Mouse (Mus musculus): ENCODE measurements at regions not wholly inside any gene's neighbourhood (a gene's known extent, or its start where the extent isn't known, plus 50 kb on each side); places are given as distances from the start of the nearest gene placed in this dataset.

DNA sequence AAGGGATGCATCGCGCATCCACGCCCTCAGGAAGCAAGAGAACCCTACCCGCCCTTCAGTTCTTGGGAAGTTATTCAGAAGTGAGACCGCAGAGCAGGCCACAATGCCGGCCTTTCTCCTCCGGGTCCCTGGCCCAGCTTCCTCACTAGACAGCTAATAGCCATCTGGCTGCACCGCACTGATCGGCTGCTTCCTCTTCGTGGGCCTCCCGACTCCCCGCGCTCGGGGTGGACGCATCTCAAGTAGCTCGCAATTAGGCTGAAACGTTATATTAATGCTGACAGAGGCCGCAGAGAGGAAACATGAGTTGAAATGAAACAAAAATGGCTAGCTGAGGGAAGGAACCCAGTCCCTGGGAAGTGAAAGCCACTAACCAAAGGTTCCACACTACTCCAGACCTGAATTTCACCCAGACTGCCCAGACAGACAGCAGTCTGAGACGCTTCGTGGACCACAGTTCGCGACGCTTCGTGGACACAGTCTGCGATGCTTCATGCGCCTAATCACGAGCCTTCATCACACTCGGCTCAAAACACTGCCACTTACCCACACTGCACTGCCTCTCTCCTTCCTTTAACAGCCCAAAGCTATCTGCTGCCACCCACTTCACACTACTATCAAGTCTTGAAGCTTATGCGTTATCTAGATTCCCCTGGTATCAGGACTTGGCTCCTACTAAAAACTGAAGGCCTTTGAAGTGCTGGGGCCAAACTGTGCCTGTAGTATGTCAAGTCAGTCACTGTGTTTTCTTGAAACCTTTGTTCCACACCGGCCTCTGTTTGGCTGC is 170.0 kb upstream of the Rpl34 start:
- Histone ChIP-seq H3K27me3 (ENCODE audit: control insufficient read depth, insufficient read depth, low read length) (no peaks in the 10 kb centered on the region), H3K27ac (replicated peaks; ENCODE audit: insufficient read depth, low read depth, low read length) (no peak overlapping the region), H3K9ac (ENCODE audit: low read depth, low read length) (no peak overlapping the region), H3K4me3 (ENCODE audit: insufficient read depth, low read depth, low read length) (no peak overlapping the region), H3K4me1 (ENCODE audit: control insufficient read depth, insufficient read depth, low read length) (no peaks in the 10 kb centered on the region), H3K36me3 (ENCODE audit: control insufficient read depth, insufficient read depth, low read length) (no peaks in the 10 kb centered on the region), H3K79me2 (ENCODE audit: control insufficient read depth, insufficient read depth, low read length) (no peaks in the 10 kb centered on the region)
- 82% methylated on average over 30 of the region's 30 CpGs for WGBS
- TF ChIP-seq POLR2A (IDR thresholded peaks at IDR 0.05; ENCODE audit: extremely low read depth, insufficient read depth, low read length): no peak
- DNase-seq (ENCODE audit: extremely low read depth, low read depth, low spot score): peak; percentile 26

DNA sequence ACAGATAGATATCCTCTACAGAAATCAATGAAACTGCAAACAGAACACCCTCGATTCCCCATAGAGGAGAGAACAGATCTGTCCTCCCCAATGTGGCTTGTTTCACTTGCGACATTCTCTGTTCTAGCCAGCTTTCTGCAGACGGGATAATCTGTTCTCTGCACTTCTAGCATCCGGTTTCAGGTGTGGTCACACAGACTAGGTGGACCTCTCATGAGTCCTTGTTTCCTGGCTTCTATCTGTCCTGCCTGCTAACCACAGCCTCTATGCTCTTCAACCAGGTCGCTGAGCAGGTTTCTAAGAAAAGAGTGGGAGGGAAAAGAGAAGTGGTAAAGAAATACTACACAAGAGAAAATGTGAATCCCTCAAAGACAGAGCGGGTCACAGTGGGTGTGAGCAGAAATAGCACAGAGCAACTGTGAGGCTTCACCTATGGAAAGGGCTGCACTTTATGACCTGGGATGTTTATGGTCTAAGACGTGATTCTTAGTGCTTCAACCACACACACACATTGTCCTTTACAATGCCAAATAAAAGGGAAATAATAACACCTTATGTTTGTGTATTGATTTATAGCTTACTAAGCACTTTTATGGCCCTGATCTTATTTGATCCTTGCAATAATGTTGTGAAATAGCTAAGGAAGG is 164.1 kb upstream of the Rpl34 start:
- no peaks in the 10 kb centered on the region for H3K27me3 ChIP-seq (ENCODE audit: control insufficient read depth, insufficient read depth, low read length)
- H3K4me1 ChIP-seq (ENCODE audit: control insufficient read depth, insufficient read depth, low read length): no peaks in the 10 kb centered on the region
- H3K27ac ChIP-seq (replicated peaks; ENCODE audit: insufficient read depth, low read depth, low read length): no peak overlapping the region
- DNase-seq (ENCODE audit: extremely low read depth, low read depth, low spot score): no peak
- 47% methylated on average over 7 of the region's 7 CpGs for WGBS
- H3K36me3 ChIP-seq (ENCODE audit: control insufficient read depth, insufficient read depth, low read length): no peaks in the 10 kb centered on the region
- H3K9ac ChIP-seq (ENCODE audit: low read depth, low read length): no peak overlapping the region
- TF ChIP-seq CTCF (IDR thresholded peaks at IDR 0.05; ENCODE audit: low read depth, low read length): no peak
- TF ChIP-seq POLR2A (IDR thresholded peaks at IDR 0.05; ENCODE audit: extremely low read depth, insufficient read depth, low read length): no peak
- no peak overlapping the region for H3K4me3 ChIP-seq (ENCODE audit: insufficient read depth, low read depth, low read length)
- H3K79me2 ChIP-seq (ENCODE audit: control insufficient read depth, insufficient read depth, low read length): no peaks in the 10 kb centered on the region

DNA sequence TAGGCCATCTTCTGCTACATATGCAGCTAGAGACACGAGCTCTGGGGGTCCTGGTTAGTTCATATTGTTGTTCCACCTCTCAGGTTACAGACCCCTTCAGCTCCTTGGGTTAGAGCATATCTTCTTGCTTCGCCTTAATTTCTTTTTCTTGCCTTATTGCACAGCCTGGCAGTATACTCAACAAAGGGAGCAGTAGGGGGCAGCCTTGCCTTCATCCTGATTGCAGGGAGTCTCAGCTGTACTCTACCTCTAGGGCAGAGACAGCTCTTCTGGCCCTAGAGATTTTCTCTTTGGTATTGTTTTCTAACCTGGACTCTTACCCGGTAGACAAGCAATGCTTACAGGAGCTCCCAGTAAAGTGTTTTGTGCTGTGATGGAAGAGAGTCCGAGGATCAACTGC is 161.1 kb upstream of the Rpl34 start:
- no peak overlapping the region for H3K9ac ChIP-seq (ENCODE audit: low read depth, low read length)
- H3K36me3 ChIP-seq (ENCODE audit: control insufficient read depth, insufficient read depth, low read length): no peaks in the 10 kb centered on the region
- TF ChIP-seq POLR2A (IDR thresholded peaks at IDR 0.05; ENCODE audit: extremely low read depth, insufficient read depth, low read length) (no peak), CTCF (IDR thresholded peaks at IDR 0.05; ENCODE audit: low read depth, low read length) (peak; percentile 4; the same call in 1 of the 2 replicates)
- no peak overlapping the region for H3K4me3 ChIP-seq (ENCODE audit: insufficient read depth, low read depth, low read length)
- DNase-seq (ENCODE audit: extremely low read depth, low read depth, low spot score): no peak
- WGBS: 88% methylated on average over 4 of the region's 4 CpGs
- H3K27me3 ChIP-seq (ENCODE audit: control insufficient read depth, insufficient read depth, low read length): no peaks in the 10 kb centered on the region
- H3K4me1 ChIP-seq (ENCODE audit: control insufficient read depth, insufficient read depth, low read length): no peaks in the 10 kb centered on the region
- no peaks in the 10 kb centered on the region for H3K79me2 ChIP-seq (ENCODE audit: control insufficient read depth, insufficient read depth, low read length)
- H3K27ac ChIP-seq (replicated peaks; ENCODE audit: insufficient read depth, low read depth, low read length): no peak overlapping the region

DNA sequence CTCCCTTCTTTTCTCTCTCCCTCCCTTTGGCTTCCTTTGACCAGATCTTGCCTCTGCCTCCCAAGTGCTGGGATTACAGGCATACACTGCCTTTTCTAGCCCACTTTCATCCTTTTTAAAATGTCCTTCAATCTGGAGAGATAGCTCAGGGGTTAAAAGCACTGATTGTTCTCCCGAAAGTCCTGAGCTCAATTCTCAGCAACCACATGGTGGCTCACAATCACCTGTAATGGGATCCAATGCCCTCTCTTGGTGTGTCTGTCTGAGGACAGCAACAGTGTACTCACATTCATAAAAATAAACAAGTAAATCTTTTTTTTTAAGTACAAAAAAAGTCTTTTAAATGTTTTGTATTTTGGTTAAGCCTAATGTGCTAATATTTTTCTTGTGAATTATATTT is 158.4 kb upstream of the Rpl34 start:
- no peaks in the 10 kb centered on the region for H3K27me3 ChIP-seq (ENCODE audit: control insufficient read depth, insufficient read depth, low read length)
- no peaks in the 10 kb centered on the region for H3K36me3 ChIP-seq (ENCODE audit: control insufficient read depth, insufficient read depth, low read length)
- WGBS: 83% methylated on average over 1 of the region's 1 CpGs
- H3K9ac ChIP-seq (ENCODE audit: low read depth, low read length): no peak overlapping the region
- H3K27ac ChIP-seq (replicated peaks; ENCODE audit: insufficient read depth, low read depth, low read length): no peak overlapping the region
- TF ChIP-seq POLR2A (IDR thresholded peaks at IDR 0.05; ENCODE audit: extremely low read depth, insufficient read depth, low read length) (no peak), CTCF (IDR thresholded peaks at IDR 0.05; ENCODE audit: low read depth, low read length) (no peak)
- no peaks in the 10 kb centered on the region for H3K4me1 ChIP-seq (ENCODE audit: control insufficient read depth, insufficient read depth, low read length)
- no peaks in the 10 kb centered on the region for H3K79me2 ChIP-seq (ENCODE audit: control insufficient read depth, insufficient read depth, low read length)
- no peak overlapping the region for H3K4me3 ChIP-seq (ENCODE audit: insufficient read depth, low read depth, low read length)
- DNase-seq (ENCODE audit: extremely low read depth, low read depth, low spot score): no peak

DNA sequence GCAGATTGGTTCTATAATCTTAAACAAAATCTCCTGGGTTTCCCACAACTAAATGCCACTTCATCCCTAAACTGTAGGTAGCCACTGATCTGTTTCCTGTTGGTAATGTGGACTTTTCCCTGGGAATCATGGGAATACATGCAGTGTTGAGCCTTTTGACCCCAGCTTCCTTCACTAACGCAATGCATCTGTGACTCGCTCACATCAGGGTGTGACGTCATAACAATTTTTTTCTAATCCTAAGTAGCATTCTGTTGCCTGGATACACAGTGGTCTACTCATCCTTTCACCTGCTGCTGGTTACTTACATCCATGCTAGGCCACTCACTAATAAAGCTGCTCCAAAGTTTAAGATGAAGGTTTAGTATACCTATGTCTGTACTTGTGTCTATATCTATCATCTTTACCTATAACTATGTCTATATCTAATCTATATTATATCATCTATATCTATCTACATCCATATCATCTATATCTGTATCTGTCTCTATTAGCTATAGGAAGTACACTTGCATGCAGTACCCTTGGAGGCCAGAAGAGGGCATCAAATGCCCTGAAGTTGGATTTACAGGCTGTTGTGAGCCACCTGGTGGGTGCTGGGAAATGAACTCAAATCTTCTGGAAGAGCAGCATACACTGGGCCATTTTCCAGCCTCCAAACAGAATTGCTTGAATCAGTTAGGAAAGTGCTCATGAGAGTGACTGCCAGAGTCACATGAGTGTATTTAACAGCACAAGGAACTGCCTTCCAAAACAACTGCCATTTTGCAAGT is 157.5 kb upstream of the Rpl34 start:
- peak; percentile 36 for DNase-seq (ENCODE audit: extremely low read depth, low read depth, low spot score)
- no peak overlapping the region for H3K9ac ChIP-seq (ENCODE audit: low read depth, low read length)
- no peak overlapping the region for H3K4me3 ChIP-seq (ENCODE audit: insufficient read depth, low read depth, low read length)
- WGBS: 72% methylated on average over 3 of the region's 3 CpGs
- no peaks in the 10 kb centered on the region for H3K79me2 ChIP-seq (ENCODE audit: control insufficient read depth, insufficient read depth, low read length)
- no peaks in the 10 kb centered on the region for H3K36me3 ChIP-seq (ENCODE audit: control insufficient read depth, insufficient read depth, low read length)
- TF ChIP-seq CTCF (IDR thresholded peaks at IDR 0.05; ENCODE audit: low read depth, low read length): peak; percentile 47
- TF ChIP-seq POLR2A (IDR thresholded peaks at IDR 0.05; ENCODE audit: extremely low read depth, insufficient read depth, low read length): no peak
- H3K4me1 ChIP-seq (ENCODE audit: control insufficient read depth, insufficient read depth, low read length): no peaks in the 10 kb centered on the region
- no peaks in the 10 kb centered on the region for H3K27me3 ChIP-seq (ENCODE audit: control insufficient read depth, insufficient read depth, low read length)
- H3K27ac ChIP-seq (replicated peaks; ENCODE audit: insufficient read depth, low read depth, low read length): no peak overlapping the region
